Mouse (Mus musculus): ENCODE measurements around the gene Dppa1. TPM values are rescaled to one million over a fixed set of nuclear protein-coding genes. Genes with fewer than 3 reads are reported as not detected.
"Not testable (repeated sequence)": the region's sequence is repeated elsewhere in the genome, so short reads cannot be mapped to it uniquely, and the experiment has no call there.

Dppa1 gene
- not detected in 2 replicates for polyA plus RNA-seq (2014; fragmentation: Nextera tagmentation; extraction: Ambion mirVana)

DNA sequence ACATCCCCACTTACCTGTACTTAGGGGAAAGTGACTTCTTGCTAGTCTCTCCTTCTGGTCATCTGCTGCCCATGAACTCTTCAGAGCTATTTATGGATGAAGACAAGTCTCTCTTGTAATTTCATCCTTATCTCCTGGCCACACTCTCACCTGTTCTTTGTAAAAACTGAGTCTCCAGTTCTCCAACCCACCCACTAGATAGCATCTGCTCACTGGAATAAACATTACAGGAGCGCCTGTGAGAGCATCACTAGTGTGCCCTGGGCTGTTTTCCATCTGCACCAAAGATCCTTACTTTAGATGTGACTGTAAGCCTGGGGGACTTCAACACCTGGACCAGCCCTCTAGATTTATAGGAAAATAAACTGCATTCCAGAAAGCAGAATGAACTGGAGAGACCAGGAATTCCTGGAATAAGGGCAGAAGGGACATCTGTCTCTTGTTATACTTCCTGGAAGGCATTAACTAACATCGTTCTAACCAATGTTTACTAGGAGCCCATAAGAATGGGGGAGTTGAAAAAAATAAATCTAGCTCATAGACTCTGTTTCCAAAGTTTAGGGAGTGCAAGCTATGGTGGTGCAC, at the start of gene Dppa1:
Dppa1 (minus strand) TSS at position 51 of the 585 bp plus-strand sequence.
- Histone ChIP-seq H3K9ac (ENCODE audit: low read depth, low read length) (no peak within 1 kb of the TSS), H3K4me2 (replicated peaks; ENCODE audit: low read depth, low read length) (no peak within 1 kb of the TSS), H3K27ac (ENCODE audit: low read depth, low read length) (no peak within 1 kb of the TSS), H3K36me3 (ENCODE audit: control insufficient read depth, insufficient read depth, low read length) (no peaks in the 10 kb centered on the region), H3K4me3 (ENCODE audit: low read depth, low read length) (no peak within 1 kb of the TSS), H3K9me3 (ENCODE audit: control insufficient read depth, low read length) (no peaks in the 10 kb centered on the region), H3K4me1 (replicated peaks; ENCODE audit: control insufficient read depth, insufficient read depth, low read length) (no peaks in the 10 kb centered on the region), H3K27me3 (ENCODE audit: control insufficient read depth, insufficient read depth, low read length) (no peaks in the 10 kb centered on the region)
- WGBS = 82% methylated on average over 2 of the region's 2 CpGs
- DNase-seq (ENCODE audit: low spot score) = no peak
- ATAC-seq (ENCODE audit: low FRiP score) = no peak

DNA sequence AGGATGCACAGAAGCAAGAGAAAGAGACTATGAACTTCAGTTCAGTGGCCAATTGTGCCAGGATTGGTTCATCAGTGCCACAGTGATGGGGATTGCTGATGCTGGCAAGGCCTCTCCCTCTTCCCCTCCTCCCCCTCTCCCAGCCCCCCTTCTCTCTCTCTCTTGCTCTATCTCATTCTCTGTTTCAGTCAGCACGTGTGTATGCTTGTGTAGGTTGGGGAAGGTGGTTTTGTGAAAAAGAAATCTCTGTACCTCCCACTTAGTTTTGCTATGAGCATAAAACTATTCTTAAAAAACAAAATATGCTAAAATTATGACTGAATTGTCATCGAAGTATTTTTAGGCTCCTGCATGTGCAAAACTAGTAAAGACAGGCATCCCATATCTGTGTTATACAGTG, 38.9 kb upstream of the Dppa1 start:
- Histone ChIP-seq H3K9me3 (ENCODE audit: control insufficient read depth, low read length) (no peaks in the 10 kb centered on the region), H3K4me2 (replicated peaks; ENCODE audit: low read depth, low read length) (no peak overlapping the region), H3K36me3 (ENCODE audit: control insufficient read depth, insufficient read depth, low read length) (no peaks in the 10 kb centered on the region), H3K4me3 (ENCODE audit: low read depth, low read length) (no peak overlapping the region), H3K9ac (ENCODE audit: low read depth, low read length) (no peak overlapping the region), H3K27ac (ENCODE audit: low read depth, low read length) (no peak overlapping the region), H3K27me3 (ENCODE audit: control insufficient read depth, insufficient read depth, low read length) (no peaks in the 10 kb centered on the region), H3K4me1 (replicated peaks; ENCODE audit: control insufficient read depth, insufficient read depth, low read length) (no peaks in the 10 kb centered on the region)
- 69% methylated on average over 2 of the region's 2 CpGs for WGBS
- DNase-seq (ENCODE audit: low spot score) (no peak), ATAC-seq (ENCODE audit: low FRiP score) (no peak)

DNA sequence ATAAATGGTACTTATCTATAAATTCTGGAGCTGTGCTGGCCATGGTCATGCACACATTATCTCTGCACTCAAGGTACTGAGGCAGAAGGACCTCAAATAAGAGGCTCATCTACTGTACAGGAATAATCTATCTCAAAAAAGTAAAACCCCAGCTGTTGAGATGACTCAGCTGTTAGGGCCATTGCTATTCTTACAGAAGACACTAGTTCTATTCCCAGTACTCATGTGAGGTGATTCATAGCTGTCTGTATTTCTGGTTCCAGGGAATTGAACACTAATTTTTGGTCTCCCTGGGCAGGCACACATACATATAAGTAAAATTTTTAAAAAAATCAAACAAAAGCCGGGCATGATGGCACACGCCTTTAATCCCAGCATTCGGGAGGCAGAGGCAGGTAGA, 38.0 kb upstream of the Dppa1 start:
- H3K9me3 ChIP-seq (ENCODE audit: control insufficient read depth, low read length) = no peaks in the 10 kb centered on the region
- DNase-seq (ENCODE audit: low spot score) (no peak), ATAC-seq (ENCODE audit: low FRiP score) (no peak)
- no peak overlapping the region for H3K4me3 ChIP-seq (ENCODE audit: low read depth, low read length)
- H3K4me1 ChIP-seq (replicated peaks; ENCODE audit: control insufficient read depth, insufficient read depth, low read length) = no peaks in the 10 kb centered on the region
- no peak overlapping the region for H3K4me2 ChIP-seq (replicated peaks; ENCODE audit: low read depth, low read length)
- H3K36me3 ChIP-seq (ENCODE audit: control insufficient read depth, insufficient read depth, low read length) = no peaks in the 10 kb centered on the region
- no peaks in the 10 kb centered on the region for H3K27me3 ChIP-seq (ENCODE audit: control insufficient read depth, insufficient read depth, low read length)
- 95% methylated on average over 3 of the region's 3 CpGs for WGBS
- H3K9ac ChIP-seq (ENCODE audit: low read depth, low read length) = no peak overlapping the region
- no peak overlapping the region for H3K27ac ChIP-seq (ENCODE audit: low read depth, low read length)

DNA sequence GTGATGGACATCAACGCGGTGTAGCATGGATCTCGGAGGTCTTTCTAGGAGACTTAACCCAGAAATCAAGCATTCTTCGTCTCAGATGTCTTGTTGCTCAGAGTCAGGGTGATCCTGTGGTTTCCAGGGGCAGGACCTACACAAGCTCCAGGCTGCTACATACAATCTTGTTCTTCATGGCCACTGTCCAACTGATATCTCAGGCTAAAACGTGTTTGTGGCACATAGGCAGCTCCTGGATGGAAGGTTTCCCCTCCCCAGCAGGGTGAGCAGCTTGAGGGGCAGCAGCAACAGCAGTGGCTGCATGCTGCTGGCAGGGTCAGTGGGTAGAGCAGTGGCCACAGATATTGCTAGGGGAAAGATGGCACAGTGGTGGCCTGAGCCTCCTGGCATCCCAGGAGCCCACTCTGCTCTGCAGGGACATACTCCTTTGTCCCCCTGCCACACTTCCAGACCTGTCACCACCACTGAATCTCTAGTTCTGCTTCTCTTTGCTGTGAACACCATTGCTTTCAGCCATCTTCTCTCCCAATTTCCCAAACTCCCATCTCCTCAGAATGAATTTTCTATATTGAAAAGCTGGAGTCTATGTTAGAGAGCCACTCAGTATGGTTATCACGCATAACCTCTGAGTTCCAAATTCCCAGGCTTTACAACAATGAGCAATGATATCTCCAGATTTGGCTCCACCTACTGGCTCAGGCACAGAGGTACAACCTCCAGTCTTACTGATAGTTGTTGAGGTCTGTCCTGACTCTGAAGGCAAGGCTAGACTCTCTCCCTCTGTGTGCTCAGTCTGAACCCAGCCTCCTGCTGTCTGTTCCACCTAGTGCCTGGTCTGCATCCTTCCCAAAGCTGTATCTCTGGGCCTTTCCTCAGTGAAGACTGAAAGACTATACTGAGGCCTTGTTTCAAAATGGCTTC, 36.8 kb upstream of the Dppa1 start:
- ATAC-seq (ENCODE audit: low FRiP score) (peak; percentile 78; the same call in 1 of the 2 replicates), DNase-seq (ENCODE audit: low spot score) (peak; percentile 67)
- no peaks in the 10 kb centered on the region for H3K4me1 ChIP-seq (replicated peaks; ENCODE audit: control insufficient read depth, insufficient read depth, low read length)
- H3K27ac ChIP-seq (ENCODE audit: low read depth, low read length) = no peak overlapping the region
- H3K27me3 ChIP-seq (ENCODE audit: control insufficient read depth, insufficient read depth, low read length) = no peaks in the 10 kb centered on the region
- no peaks in the 10 kb centered on the region for H3K9me3 ChIP-seq (ENCODE audit: control insufficient read depth, low read length)
- no peaks in the 10 kb centered on the region for H3K36me3 ChIP-seq (ENCODE audit: control insufficient read depth, insufficient read depth, low read length)
- no peak overlapping the region for H3K4me3 ChIP-seq (ENCODE audit: low read depth, low read length)
- H3K9ac ChIP-seq (ENCODE audit: low read depth, low read length) = no peak overlapping the region
- H3K4me2 ChIP-seq (replicated peaks; ENCODE audit: low read depth, low read length) = no peak overlapping the region
- WGBS = 71% methylated on average over 6 of the region's 6 CpGs

DNA sequence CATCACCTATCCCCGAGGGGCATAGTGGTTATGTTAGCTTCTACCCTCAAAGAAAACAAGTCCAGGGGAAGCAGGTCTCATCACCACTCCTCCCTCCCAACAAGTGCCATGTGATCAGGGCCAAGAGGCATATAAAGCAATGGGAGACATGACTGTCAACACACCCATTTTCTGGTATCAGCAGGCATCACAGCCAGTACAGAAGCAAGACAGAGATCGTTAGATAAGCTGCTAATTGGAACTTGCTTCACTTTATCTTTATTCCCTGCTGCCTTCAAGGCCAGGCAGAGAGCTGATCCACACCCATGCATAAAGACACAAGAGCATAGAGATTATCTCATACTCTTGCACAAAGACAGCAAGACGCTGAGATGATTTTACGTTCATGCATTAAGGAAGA, 34.2 kb upstream of the Dppa1 start:
- no peak for ATAC-seq (ENCODE audit: low FRiP score)
- no peaks in the 10 kb centered on the region for H3K4me1 ChIP-seq (replicated peaks; ENCODE audit: control insufficient read depth, insufficient read depth, low read length)

DNA sequence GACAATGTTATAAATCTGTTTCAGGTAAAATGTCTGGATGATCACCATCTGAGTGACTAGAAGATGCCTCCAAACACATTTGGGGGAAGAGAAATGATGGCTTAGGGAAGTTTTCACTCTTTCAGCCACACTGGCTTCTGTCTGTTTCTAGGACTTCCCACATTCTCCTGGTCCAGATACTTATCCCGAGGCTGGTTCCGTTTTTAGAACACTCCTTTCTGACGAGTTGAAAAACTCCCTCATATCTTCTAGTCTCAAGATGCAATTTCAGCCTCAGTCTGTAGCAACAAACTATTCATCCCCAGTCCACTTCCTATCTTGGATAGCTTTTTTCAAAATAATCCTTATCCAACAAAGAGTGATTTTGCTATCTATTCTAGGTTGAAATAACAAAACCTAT, 23.4 kb upstream of the Dppa1 start:
- Histone ChIP-seq H3K9ac (ENCODE audit: low read depth, low read length) (no peak overlapping the region), H3K9me3 (ENCODE audit: control insufficient read depth, low read length) (no peaks in the 10 kb centered on the region), H3K27me3 (ENCODE audit: control insufficient read depth, insufficient read depth, low read length) (no peaks in the 10 kb centered on the region), H3K4me1 (replicated peaks; ENCODE audit: control insufficient read depth, insufficient read depth, low read length) (no peaks in the 10 kb centered on the region), H3K4me2 (replicated peaks; ENCODE audit: low read depth, low read length) (no peak overlapping the region), H3K27ac (ENCODE audit: low read depth, low read length) (no peak overlapping the region), H3K4me3 (ENCODE audit: low read depth, low read length) (no peak overlapping the region), H3K36me3 (ENCODE audit: control insufficient read depth, insufficient read depth, low read length) (no peaks in the 10 kb centered on the region)
- no peak for DNase-seq (ENCODE audit: low spot score)
- ATAC-seq (ENCODE audit: low FRiP score) = no peak
- WGBS = 86% methylated on average over 3 of the region's 3 CpGs

More for the DNA sequence above, 34.2 kb upstream of the Dppa1 start:
- no peaks in the 10 kb centered on the region for H3K9me3 ChIP-seq (ENCODE audit: control insufficient read depth, low read length)
- 75% methylated on average over 4 of the region's 4 CpGs for WGBS
- no peaks in the 10 kb centered on the region for H3K36me3 ChIP-seq (ENCODE audit: control insufficient read depth, insufficient read depth, low read length)
- no peak overlapping the region for H3K4me2 ChIP-seq (replicated peaks; ENCODE audit: low read depth, low read length)
- no peak overlapping the region for H3K27ac ChIP-seq (ENCODE audit: low read depth, low read length)
- no peaks in the 10 kb centered on the region for H3K27me3 ChIP-seq (ENCODE audit: control insufficient read depth, insufficient read depth, low read length)
- DNase-seq (ENCODE audit: low spot score) = no peak
- no peak overlapping the region for H3K9ac ChIP-seq (ENCODE audit: low read depth, low read length)
- no peak overlapping the region for H3K4me3 ChIP-seq (ENCODE audit: low read depth, low read length)

DNA sequence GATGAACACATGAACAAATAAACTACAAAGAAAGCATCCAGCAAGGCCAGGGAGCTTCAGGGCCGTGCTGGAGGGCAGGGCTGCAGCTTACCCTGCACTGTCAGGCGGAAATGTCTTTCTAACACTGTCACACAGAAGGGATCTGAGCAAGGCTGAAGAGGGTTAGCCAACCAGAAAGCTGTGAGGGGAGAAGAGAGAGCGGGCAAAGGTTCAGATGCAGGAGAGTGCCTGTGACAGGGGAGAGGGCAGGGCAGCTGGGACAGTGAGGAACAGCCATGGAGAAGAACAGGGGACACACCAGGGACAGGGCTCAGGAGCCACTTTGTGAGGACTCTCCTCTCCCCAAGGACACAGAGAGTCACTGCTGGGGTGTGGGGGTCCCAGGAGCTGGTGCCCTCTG, 20.6 kb upstream of the Dppa1 start:
- H3K36me3 ChIP-seq (ENCODE audit: control insufficient read depth, insufficient read depth, low read length); H3K27ac ChIP-seq (ENCODE audit: low read depth, low read length); H3K27me3 ChIP-seq (ENCODE audit: control insufficient read depth, insufficient read depth, low read length); DNase-seq (ENCODE audit: low spot score); H3K4me1 ChIP-seq (replicated peaks; ENCODE audit: control insufficient read depth, insufficient read depth, low read length); H3K9ac ChIP-seq (ENCODE audit: low read depth, low read length); H3K9me3 ChIP-seq (ENCODE audit: control insufficient read depth, low read length); H3K4me2 ChIP-seq (replicated peaks; ENCODE audit: low read depth, low read length); ATAC-seq (ENCODE audit: low FRiP score); H3K4me3 ChIP-seq (ENCODE audit: low read depth, low read length): not testable (repeated sequence)
- 57% methylated on average over 3 of the region's 3 CpGs for WGBS

DNA sequence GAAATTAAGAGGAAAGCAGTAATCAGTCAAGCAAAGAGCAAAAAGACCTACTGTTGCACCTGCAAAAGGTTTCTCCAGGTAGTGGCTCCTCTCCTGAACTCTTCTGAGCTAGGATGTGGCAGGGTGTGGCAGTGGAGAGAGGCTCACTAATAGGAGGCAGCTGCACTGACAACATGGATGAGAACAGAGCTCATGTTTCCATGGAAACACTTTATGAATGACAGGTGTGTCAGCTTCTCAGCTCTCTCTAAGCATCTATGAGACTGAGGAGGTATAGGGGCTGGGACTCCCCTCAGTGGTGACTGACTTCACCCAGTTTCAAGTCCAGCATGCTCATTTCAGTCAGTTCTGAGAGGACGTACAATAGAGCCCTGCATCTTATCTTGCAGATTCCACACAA, 15.8 kb upstream of the Dppa1 start:
- Histone ChIP-seq H3K9me3 (ENCODE audit: control insufficient read depth, low read length) (no peaks in the 10 kb centered on the region), H3K4me1 (replicated peaks; ENCODE audit: control insufficient read depth, insufficient read depth, low read length) (no peaks in the 10 kb centered on the region), H3K27me3 (ENCODE audit: control insufficient read depth, insufficient read depth, low read length) (no peaks in the 10 kb centered on the region), H3K4me2 (replicated peaks; ENCODE audit: low read depth, low read length) (no peak overlapping the region), H3K36me3 (ENCODE audit: control insufficient read depth, insufficient read depth, low read length) (no peaks in the 10 kb centered on the region), H3K4me3 (ENCODE audit: low read depth, low read length) (no peak overlapping the region), H3K27ac (ENCODE audit: low read depth, low read length) (no peak overlapping the region), H3K9ac (ENCODE audit: low read depth, low read length) (no peak overlapping the region)
- 76% methylated on average over 1 of the region's 1 CpGs for WGBS
- DNase-seq (ENCODE audit: low spot score) (no peak), ATAC-seq (ENCODE audit: low FRiP score) (no peak)

DNA sequence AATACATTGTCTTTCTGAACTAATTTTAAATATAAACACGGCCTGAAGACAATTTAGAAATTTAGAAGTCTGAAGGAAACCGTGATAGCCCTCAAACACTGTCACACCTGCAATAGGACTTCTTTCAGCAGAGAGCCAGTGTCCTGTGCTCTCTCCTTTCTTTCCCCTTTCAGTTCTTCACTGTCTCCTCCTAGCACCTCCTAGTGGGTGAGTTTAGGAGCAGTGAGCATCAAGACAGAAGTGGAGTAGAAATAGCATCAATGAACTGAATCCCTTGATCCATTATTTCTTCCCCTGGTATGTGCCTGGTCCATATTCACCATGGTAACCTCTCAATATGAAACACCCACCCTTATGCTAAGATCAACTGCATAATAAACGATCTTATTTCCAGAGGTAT, 7.5 kb upstream of the Dppa1 start:
- H3K27ac ChIP-seq (ENCODE audit: low read depth, low read length) = no peak overlapping the region
- H3K36me3 ChIP-seq (ENCODE audit: control insufficient read depth, insufficient read depth, low read length) = no peaks in the 10 kb centered on the region
- H3K9me3 ChIP-seq (ENCODE audit: control insufficient read depth, low read length) = no peaks in the 10 kb centered on the region
- H3K9ac ChIP-seq (ENCODE audit: low read depth, low read length) = no peak overlapping the region
- H3K4me2 ChIP-seq (replicated peaks; ENCODE audit: low read depth, low read length) = no peak overlapping the region
- no peak overlapping the region for H3K4me3 ChIP-seq (ENCODE audit: low read depth, low read length)
- no peak for ATAC-seq (ENCODE audit: low FRiP score)
- H3K4me1 ChIP-seq (replicated peaks; ENCODE audit: control insufficient read depth, insufficient read depth, low read length) = no peaks in the 10 kb centered on the region
- WGBS = 88% methylated on average over 3 of the region's 3 CpGs
- DNase-seq (ENCODE audit: low spot score) = no peak
- H3K27me3 ChIP-seq (ENCODE audit: control insufficient read depth, insufficient read depth, low read length) = no peaks in the 10 kb centered on the region

Measured in hindbrain, embryonic 11.5 days (tissue).